Mouse (Mus musculus) testis, adult 10 weeks (tissue): ENCODE data around the gene Xdh. TPM values are rescaled to one million over a fixed set of nuclear protein-coding genes. Genes with fewer than 3 reads are reported as not detected.

ENCODE experiments used
- polyA plus RNA-seq: library from polyadenylated mRNA; stranded (reverse); fragments of 350-450 nt; fragmentation: Illumina TruSeq; extraction: RNeasy Lipid Tissue Mini Kit (QIAGEN cat#74804); gene quantifications from one replicate; pipeline ENCODE4 v1.2.3, GENCODE M21; 2014; ENCODE audit warnings: low read depth, low replicate concordance

Xdh gene
- 2.5 TPM for polyA plus RNA-seq

GRCm38 (mm10) chr17:73950062-73950735, at the start of gene Xdh:
Xdh (minus strand) TSS chr17:73950196.

Other genes starting within 250 kb of the Xdh start
- gene Galnt14, start 239.7 kb downstream of the Xdh start, polyA plus RNA-seq, result 1.4 TPM
- 1.4 TPM for gene Ehd3, start 146.1 kb downstream of the Xdh start, polyA plus RNA-seq
- gene Srd5a2, start 97.7 kb upstream of the Xdh start, polyA plus RNA-seq, result 0.46 TPM